Comparison of ENCODE assay signal across 8 mouse cellular contexts in genomic region chr16:87249903-87250302, GRCm38 (mm10).
DNase-seq lines count a peak whose midpoint lies in the region; ATAC-seq and TF ChIP-seq lines count a peak whose summit lies in the region.

No protein-coding gene starts in this region.

- no peak overlapping the region for H3K4me2 ChIP-seq in midbrain, embryonic 13.5 days (replicated peaks)
- no peak overlapping the region for H3K4me2 ChIP-seq in midbrain, embryonic 16.5 days (ENCODE audit: low read length)
- no peak overlapping the region for H3K4me2 ChIP-seq in kidney, postnatal 0 days (ENCODE audit: low read length)

- DNase-seq in cerebellum, postnatal 36 days = peak; percentile 23 to 40
- no peak for DNase-seq in cerebellum, adult 11-12 months
- peak; percentile 76 for DNase-seq in kidney, postnatal 0 days (ENCODE audit: low spot score)
- DNase-seq in spleen, postnatal 36 days (ENCODE audit: low spot score in 2 of 2) = no peak
- no peak for DNase-seq in spleen, postnatal 14 days (ENCODE audit: low spot score in 2 of 2)

- ATAC-seq in midbrain, embryonic 13.5 days = 0 out of 2 replicates have a peak, but pooled peaks have one; percentile 11
- ATAC-seq in midbrain, embryonic 16.5 days = no peak
- ATAC-seq in kidney, postnatal 0 days (replicated peaks; ENCODE audit: low FRiP score, low read depth) = no peak

- H3K9ac ChIP-seq in midbrain, embryonic 13.5 days (replicated peaks) = no peak overlapping the region
- H3K9ac ChIP-seq in midbrain, embryonic 16.5 days (ENCODE audit: low read depth, low read length) = no peak overlapping the region
- H3K9ac ChIP-seq in kidney, postnatal 0 days (ENCODE audit: low read depth, low read length) = no peak overlapping the region

- no peak overlapping the region for H3K27ac ChIP-seq in midbrain, embryonic 13.5 days
- no peak overlapping the region for H3K27ac ChIP-seq in midbrain, embryonic 16.5 days (ENCODE audit: low read length)
- no peak overlapping the region for H3K27ac ChIP-seq in cortical plate, adult 2 months (ENCODE audit: insufficient read depth, low read length)
- H3K27ac ChIP-seq in kidney, postnatal 0 days = no peak overlapping the region

- TF ChIP-seq POLR2A in cortical plate, adult 2 months (IDR thresholded peaks at IDR 0.05; ENCODE audit: extremely low read depth, insufficient read depth, low read length) = no peak

- peak; percentile 55 for TF ChIP-seq CTCF in cortical plate, adult 2 months (IDR thresholded peaks at IDR 0.05; ENCODE audit: extremely low read depth, insufficient read depth, low read length)
- TF ChIP-seq CTCF in kidney, postnatal 0 days (IDR thresholded peaks at IDR 0.05; ENCODE audit: low read depth) = peak; percentile 69

- no peaks in the 10 kb centered on the region for H3K9me3 ChIP-seq in midbrain, embryonic 13.5 days
- no peaks in the 10 kb centered on the region for H3K9me3 ChIP-seq in midbrain, embryonic 16.5 days (replicated peaks; ENCODE audit: control insufficient read depth, low read length, poor library complexity, severe bottlenecking)
- H3K9me3 ChIP-seq in kidney, postnatal 0 days (replicated peaks; ENCODE audit: low read length) = no peaks in the 10 kb centered on the region

- H3K27me3 ChIP-seq in midbrain, embryonic 13.5 days = no peaks in the 10 kb centered on the region
- H3K27me3 ChIP-seq in midbrain, embryonic 16.5 days (ENCODE audit: control insufficient read depth, insufficient read depth, low read depth, low read length) = no peaks in the 10 kb centered on the region
- H3K27me3 ChIP-seq in kidney, postnatal 0 days (ENCODE audit: insufficient read depth, low read length) = no peaks in the 10 kb centered on the region

- H3K4me3 ChIP-seq in midbrain, embryonic 13.5 days (replicated peaks) = no peak overlapping the region
- no peak overlapping the region for H3K4me3 ChIP-seq in midbrain, embryonic 16.5 days (ENCODE audit: low read depth, low read length)
- H3K4me3 ChIP-seq in cortical plate, adult 2 months (ENCODE audit: insufficient read depth, low read length) = no peak overlapping the region
- H3K4me3 ChIP-seq in kidney, postnatal 0 days (replicated peaks; ENCODE audit: low read depth, low read length) = no peak overlapping the region

- H3K36me3 ChIP-seq in midbrain, embryonic 13.5 days = no peaks in the 10 kb centered on the region
- no peaks in the 10 kb centered on the region for H3K36me3 ChIP-seq in midbrain, embryonic 16.5 days (ENCODE audit: control insufficient read depth, insufficient read depth, low read length)
- no peaks in the 10 kb centered on the region for H3K36me3 ChIP-seq in kidney, postnatal 0 days (ENCODE audit: insufficient read depth, low read length)

- WGBS in midbrain, embryonic 13.5 days = 27% methylated on average over 7 of the region's 7 CpGs
- WGBS in midbrain, embryonic 16.5 days = 29% methylated on average over 7 of the region's 7 CpGs
- WGBS in kidney, postnatal 0 days = 32% methylated on average over 7 of the region's 7 CpGs

- H3K4me1 ChIP-seq in midbrain, embryonic 13.5 days (replicated peaks) = no peaks in the 10 kb centered on the region
- H3K4me1 ChIP-seq in midbrain, embryonic 16.5 days (ENCODE audit: control insufficient read depth, insufficient read depth, low read length) = no peaks in the 10 kb centered on the region
- H3K4me1 ChIP-seq in cortical plate, adult 2 months (ENCODE audit: control insufficient read depth, insufficient read depth, low read length) = no peaks in the 10 kb centered on the region
- H3K4me1 ChIP-seq in kidney, postnatal 0 days (replicated peaks; ENCODE audit: insufficient read depth, low read length) = no peaks in the 10 kb centered on the region; the same call in 1 of the 2 replicates

Comparison
In these comparisons a context has a peak if more than half of its experiments do, and no peak if none do; other contexts are left out.
1. DNase-seq: peak in cerebellum, postnatal 36 days (2 of 2) and kidney, postnatal 0 days (single experiment); none in cerebellum, adult 11-12 months (single experiment), spleen, postnatal 36 days (0 of 2) and spleen, postnatal 14 days (0 of 2).